Mouse (Mus musculus) left cerebral cortex, adult 8-10 months (tissue): ENCODE data around the gene Tec. TPM values are rescaled to one million over a fixed set of nuclear protein-coding genes. Genes with fewer than 3 reads are reported as not detected.

Experiments
- DNase-seq, 2 experiments: peaks; one replicate each; pipeline ENCODE4 v3.0.0; 2022; ENCODE audit warnings: low spot score in 2 of 2
- total RNA-seq, 4 experiments: library from RNA; stranded (reverse); gene quantifications; 2 replicates each; pipeline ENCODE4 v1.2.4; 2022

Gene Tec
- 1 to 10 TPM; 2.4 to 6.6 (median 3.9) TPM for total RNA-seq

DNA sequence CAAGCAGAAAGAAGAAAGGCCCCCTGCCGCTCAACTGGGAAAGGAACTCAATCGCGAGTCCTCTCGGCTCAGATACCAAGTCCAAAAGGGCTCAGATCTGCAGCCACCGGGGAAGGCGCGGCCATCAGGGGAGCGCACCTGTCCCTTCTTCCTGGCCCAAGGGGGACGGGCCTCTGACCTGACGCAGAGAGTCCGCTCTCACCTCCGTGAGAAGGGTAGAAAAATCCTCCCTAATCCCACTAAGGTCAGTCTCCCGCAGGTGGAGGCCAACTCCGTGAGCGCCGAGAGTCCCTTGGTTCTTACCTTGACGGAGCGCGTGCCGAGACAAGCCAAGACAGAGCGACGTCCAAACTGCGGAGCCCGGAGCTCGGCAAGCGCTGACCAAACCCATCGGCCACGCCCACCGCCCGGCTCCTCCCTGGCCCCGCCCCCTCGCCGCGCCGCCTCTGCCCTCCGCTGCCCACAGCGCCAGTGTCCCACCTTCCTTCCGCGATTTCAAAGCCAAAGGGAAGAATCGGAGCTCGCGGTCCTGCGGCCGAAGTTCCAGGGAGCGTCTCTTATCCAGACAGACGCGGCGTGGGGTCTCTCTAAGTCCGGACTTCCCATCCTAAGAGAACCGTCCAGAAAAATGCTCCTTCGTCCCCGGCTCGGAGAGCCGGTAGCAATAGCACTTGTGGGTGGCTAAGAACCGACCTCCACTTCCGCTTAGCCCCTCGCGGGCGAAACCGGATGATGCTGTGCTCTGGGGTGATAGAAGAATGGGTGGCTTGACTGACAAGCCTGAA lies at the start of gene Tec:
TSS of gene Tec (minus strand) at position 393 of the 785 bp plus-strand sequence.
- peak; percentile 55 to 64 for DNase-seq

DNA sequence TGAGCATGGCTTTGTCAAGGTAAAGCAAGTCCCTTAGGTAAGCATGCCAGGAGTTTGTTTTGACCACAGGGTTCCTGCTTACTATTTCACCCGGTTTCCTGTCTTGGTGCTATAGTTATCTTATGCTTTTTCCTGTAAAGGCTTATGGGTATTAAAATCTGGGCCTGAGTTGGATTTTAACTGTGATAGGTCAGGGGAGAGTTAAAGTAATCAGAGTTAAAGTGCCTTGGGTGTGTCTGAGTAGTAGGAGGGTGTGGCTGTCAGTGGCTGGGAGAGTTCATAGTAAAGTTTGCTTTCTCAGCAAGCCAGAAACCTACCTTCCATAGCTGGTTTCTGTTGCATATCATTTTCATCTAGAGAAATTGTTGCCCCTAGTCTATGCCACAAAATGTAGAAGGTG lies 48.6 kb upstream of the Tec start:
- no peak for DNase-seq

DNA sequence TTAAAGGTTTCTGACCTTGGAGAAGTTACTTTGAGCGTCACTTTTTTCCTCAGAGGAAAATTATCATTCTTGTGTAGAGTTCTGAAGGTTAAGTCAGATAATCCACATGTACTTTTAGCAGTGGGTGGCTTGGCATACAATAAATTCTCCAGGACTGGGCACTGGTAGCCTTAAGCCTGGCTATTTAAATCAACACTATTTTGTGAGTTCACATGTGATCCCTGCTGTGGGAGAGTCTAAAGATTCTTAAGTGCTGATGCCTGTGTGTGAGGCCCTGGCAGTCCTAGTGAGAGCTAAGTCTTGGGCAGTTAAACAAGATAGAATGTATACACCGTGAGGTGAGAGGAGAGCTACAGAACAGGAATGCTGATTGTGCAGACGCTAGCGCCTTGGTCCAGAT lies 47.8 kb upstream of the Tec start:
- no peak for DNase-seq

DNA sequence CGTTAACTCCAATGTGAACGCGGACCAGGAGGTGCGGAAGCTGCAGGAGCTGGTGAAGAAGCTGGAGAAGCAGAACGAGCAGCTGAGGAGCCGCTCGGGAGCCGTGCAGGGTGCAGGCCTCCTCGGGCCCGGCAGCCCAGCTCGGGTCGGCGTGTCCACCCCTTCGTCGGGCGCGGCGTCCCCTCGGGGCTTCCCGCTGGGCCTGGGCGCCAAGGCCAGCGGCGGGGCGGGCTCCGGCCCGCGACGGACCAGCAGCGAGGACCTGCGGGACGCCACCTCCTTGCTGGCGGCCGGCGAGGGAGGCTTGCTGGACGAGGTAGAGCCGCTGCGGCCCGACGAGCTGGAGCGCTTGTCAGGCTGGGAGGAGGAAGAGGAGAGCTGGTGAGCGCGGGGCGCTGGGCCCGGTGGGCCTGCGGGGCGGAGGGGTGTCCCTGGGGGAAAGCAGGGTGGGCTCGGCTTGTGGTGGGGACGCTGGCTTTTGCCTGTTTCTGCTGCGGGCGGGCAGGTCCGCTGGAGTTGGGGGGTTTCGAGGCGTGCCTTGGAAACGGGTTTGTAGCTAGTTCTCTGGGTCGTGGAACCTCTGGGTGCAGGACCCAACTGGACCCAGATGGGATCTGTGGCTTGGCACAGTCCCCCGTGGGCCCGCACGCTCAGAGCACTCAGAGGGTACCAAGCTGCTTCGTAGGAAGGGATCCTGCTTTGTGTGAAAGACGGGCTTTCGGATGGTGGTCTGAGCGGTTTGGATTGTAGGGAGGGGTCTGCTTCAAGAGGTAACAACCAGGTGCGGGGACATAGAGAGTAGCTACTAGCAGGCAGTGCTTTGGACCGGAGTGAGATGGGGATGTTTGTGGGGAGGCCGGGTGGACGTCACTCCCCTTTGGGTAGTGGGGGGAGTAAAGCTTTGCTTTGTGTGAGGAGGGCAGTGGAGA lies 46.6 kb upstream of the Tec start:
- peak; percentile 14 to 22 for DNase-seq

DNA sequence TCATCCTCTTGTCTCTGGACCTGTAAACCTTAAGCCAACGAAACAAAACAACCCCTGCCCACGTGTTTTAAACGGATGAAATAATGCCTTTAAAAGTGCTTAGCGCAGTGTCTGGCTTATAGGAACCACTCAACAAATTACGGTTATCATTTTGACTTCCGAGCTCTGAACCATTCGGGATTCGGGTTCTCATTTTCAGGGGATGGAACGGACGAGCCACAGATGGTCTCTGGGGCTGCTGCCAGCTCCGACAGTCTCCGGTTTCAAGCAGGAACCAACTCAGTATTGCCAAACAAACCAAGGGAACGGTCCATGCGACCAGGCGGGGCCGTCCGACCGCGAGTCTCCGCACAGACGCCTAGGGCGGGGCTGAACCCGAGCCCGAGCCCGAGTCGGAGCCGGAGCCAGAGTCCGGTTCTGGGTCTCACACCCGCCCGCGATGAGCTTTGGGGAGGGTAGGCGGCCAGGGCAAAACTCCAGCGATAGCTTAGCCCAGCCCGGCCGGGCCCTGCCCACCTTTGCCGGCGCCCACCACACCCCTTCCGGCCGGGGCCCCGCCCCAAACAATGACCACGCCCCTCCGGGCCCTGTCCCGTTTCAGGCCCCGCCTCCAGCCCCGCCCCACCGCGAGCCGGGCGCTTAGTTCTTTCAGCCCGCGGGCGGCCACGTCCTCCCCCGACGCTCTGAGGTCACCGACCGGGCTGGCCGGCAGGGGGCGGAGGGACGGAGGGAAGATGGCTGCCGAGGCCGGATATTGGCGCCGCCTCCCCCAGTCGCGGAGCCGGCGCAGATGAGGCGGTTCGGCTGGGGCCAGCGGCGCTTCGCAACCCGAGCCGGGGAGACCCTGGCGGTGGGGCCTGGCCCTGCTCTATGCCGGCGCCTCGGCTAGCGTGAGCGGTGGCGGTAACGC lies 45.6 kb upstream of the Tec start, which contains the start of gene Slain2:
TSS of gene Slain2 (plus strand) at position 657 of the 910 bp plus-strand sequence.
- DNase-seq: peak; percentile 87 to 90

DNA sequence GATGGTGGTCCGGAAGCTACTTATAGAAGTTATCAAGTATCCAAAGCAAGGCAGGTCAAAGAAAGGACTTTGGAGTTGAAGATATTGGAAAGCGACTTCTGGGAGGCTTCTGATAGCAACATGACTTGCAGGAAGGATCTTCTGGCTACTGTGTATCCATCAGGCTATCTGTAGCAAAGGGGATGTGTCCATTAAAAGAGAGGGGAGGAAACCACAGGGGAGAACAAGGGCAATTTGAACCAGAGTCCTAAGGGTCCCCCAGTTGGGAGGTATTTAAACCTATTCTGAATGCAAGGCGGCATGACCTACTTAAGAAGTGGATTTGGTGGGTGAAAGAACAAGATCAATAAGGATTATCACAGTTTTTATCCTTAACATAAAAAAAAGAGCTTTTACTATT lies 43.0 kb upstream of the Tec start:
- no peak for DNase-seq

DNA sequence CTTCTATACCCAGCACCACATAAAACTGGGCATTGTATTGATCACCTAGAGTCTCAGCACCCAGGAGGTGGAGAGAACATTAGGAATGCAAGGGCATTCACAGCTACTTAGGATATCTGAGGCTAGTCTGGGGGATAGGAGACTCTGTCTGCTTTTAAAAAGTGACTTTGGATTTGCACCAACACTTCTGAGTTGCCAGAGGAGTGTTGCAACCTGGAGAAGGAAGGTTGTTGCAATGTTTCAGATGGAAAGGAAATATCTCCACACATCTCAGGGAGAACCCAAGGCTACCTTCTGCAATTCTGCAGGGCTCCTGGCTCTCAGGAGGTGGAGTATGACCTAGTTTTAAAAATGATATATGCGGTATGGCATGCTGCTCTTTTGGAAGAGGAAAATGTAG lies 42.1 kb upstream of the Tec start:
- DNase-seq: no peak

DNA sequence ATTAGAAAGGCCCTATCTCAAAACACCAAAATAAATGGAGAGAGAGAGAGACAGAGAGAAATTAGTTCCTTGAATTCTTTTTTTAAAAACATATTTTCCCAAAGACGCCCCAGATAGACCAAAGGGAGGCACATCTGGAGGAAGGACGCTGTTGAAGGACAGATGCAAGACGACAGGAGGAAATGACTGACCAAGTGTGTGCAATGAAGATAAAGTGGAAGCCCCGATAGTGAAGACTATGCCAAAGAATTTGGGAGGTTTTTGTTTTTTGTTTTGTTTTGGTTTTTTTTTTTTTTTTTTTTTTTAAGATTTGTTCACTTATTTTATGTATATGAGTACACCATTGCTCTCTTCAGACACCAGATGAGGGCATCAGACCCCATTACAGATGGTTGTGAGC lies 41.1 kb upstream of the Tec start:
- DNase-seq: no peak

DNA sequence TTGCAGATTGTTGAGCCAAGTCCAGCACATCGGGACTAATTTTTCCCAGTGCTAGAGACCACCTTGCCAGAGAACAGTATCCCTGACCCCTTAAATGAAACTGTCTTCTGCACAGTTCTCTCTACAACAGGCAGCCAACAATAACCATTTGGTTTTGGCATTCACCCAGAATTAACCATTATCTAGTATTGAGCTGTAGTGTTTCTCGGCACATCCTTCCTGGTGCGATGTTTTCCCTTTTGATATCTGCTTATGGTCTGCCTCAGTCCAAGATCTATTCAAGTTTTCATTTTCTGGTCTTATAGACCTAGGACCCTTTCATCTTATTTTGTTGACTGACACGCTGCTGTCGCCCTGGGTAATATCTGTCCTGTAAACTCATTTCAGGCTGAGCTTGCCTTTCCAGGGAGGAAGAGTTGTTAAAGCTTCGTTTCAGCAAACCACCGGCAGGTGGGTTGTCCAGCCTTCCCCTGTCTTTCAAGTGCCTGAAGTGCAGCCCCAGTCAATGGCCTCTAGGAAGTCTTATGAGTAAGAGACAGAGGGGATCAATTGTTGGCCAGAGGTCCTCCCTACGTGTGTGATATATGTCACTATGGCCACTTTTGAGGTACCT lies 40.1 kb upstream of the Tec start:
- DNase-seq: no peak

DNA sequence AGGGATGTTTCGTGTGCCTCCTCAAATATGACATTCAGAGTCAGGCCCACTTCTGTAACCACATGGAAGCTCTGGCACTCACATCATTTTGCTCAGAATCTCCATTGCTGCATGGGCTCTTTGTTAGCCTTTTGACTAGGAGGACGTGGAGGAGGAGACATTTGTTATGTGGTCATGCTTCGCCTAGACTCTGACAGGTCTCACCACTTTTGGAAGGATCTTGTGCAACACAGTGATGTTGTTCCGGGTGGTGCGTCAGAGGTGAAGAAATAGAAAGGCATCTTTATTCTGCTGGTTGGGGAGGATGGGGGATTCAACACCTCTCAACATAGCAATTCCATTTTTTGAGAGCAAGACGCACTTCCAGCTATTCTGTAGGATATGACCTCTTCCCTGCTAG lies 39.1 kb upstream of the Tec start:
- no peak for DNase-seq

DNA sequence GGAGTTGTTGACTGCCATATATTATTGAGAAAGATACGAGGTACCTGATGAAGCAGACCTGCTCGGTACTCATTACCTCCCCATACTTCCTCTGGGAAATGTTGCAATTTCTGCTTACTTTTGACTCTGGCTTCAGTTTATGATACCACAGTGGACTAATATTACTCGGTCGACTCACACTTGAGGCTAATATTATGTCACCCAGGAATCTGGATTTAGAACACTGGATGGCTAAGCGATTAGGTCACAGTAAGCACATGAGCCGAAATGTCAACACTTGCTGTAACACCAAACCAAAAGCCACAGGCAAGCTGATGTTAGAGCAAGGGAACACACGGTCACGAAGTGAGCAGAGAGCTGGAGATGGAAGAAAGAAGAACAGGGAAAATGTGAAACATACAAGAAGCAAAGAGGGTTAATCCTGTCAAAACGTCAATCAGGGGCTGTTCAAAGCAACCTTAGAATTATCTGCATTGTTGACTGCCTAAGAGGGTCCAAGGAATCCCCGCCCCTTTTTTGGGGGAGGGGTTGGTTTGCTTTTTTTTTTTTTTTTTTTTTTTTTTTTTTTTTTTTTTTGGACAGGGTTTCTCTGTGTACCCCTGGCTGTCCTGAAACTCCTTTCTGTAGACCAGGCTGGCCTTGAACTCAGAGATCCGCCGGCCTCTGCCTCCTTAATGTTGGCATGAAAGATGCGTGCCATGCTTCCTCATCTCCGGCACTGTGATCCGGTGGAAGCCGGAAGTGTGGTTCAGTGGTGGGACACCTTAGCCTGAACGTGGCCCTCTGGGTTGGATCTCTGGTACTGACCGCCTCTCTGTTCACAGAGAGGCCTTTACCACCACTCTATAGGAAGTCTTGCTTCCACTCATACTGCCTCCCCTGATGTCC lies 36.9 kb upstream of the Tec start:
- DNase-seq: no peak

DNA sequence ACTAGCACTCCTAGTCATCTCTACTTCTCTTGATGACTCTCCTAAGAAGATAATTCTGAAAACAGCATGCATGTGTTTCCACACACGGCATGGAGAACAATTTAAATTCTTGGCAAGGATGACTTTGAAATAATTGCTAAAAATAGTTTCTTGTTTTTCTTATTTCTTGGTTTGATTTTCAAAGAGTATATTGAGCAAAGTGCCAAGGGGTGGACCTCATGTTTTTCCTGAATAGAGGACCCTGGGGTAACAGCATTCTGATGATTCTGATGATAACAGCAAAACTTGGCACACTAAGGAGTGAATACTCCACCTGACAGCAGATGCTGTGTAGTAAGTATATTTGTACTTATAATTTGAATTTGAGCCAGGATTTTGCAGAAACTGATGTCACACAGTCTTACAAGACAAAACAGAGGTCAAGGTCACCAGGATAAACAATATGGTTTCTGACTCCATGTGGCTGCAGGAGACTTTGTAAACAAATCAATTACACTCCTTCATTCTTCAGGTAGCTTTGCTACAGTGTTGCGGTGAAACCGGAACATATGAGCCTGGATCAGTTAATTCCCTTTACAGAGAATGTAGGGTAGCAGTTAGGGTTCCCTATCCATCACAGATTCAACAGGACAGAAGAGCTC lies 34.7 kb upstream of the Tec start:
- no peak for DNase-seq

DNA sequence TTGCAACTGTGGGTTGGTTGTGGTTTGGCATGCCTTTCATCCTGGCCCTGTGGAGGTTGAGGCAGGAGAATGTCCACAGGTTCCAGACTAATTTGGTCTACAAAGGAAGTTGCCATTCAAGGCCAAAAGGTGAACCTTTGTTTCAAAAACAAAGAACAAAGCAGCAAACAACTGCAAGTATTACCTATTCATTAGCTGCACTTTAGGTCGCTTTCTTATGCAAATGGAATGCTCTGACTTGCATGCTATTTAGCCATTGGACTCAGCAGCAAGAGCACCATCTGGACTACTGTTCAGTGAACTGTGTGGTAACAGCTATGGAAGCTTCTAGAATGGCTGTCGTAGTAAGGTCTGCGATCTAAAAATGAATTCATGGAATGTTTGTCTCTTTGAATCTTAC lies 34.0 kb upstream of the Tec start:
- no peak for DNase-seq

DNA sequence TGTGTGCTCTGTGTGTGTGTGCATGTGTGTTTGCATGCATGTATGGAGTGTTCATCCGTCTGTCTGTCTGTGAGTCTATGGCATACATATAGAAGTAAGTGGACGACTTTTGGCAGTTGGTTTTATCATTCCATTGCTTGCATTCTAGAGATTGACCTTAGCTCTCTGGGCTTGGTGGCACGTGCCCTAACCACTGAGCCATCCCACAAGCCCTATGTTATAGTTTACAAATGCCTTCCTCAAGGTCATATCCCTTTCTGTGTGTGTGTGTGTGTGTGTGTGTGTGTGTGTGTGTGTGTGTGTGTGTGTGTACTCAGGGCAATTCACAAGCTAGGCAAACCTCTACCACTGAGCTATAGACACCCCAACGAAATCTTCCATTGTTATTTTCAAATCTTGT lies 33.6 kb upstream of the Tec start:
- no peak for DNase-seq

DNA sequence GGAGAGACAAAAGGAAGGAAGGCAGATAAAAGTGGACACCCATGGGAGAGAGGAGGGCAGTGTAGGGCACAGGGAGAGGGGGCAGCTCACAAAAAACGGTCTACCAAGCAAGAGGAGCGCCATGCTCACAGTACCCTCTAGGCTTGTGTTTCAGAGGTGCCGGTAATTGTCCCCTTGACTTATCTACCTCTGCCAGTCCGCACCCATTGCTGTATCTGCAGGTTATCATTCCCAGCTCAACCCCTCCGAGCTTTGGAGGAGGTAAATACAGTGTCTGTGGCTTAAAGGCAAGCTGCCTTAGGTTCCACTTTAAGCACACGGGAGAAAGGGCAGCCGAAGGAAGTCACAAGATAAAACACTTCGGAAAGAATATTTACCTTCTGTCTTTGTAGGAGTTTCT lies 31.0 kb upstream of the Tec start:
- no peak for DNase-seq

DNA sequence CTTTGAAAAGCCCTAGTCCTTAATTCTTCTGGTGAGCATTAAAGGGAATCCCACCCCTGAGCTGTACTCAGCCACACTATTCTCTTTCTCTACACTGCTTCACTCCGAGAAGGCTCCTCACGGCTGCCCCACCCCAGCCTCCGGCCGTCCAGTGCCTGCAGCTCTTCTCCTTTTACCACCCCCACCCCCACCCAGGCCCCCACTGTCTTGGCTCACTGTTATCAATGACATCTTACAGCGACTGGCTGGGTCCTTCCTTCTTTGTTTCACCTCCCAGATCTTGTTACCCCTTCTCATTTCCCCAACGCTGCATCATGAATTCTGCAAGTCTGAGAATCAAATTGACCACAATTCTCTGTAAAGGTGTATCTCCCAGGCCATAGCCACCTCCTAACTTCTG lies 29.7 kb upstream of the Tec start:
- DNase-seq: no peak

DNA sequence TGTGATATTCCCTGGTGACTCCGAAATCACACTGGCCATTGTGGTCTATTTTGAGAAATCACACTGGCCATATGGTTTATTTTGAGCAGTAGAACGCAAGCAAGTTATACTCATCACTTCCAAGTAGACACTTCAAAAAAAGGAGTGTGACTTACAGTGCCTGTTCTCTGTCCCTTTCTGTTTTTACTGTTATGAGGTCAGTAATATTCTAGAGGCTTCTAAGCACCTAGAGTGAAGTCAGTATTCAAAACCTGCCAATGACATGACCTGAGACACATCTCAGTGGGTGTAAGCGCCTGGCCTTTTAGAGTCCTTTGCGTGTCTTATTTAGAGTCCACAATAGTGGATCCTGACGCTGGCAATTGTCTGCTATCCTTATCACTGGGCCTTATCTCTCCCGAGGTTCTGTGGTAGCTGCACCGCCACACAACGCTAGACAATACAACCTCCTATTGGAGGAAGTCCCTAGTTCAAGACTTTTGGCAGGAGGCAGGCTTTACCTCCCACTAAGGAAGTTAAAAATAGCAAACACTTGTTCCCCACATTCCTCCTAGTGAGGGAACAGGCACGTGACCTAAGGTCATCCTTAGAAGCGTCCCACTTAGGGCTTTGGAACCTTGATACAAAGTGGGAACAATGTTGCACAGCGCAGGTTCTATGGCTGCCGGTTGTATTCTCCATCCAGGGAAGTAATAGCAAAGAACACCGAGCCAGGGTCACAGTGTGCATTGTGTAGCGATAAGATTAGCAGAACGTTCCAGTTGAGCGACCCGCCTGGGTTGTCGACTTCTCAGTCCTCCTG lies 28.4 kb upstream of the Tec start:
- no peak for DNase-seq

DNA sequence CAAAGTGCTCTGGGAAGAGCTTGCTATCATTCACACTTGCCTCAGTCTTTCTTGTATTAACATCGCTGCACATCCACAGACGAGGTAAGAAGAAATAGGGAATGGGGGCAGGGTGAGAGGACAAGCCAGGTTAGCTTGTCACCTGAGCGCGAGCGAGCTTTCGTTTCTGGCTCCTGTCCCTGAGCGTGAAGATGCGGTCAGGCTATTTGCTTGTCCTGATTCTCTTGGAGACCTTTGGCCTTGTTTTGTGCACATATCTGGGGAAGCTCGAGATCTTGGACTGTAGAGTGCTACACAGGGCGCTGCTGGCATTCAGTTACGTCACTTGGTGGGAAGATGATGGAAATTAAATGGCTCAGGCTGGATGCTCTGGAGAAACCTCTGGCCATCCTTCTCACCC lies 27.0 kb upstream of the Tec start:
- DNase-seq: no peak

DNA sequence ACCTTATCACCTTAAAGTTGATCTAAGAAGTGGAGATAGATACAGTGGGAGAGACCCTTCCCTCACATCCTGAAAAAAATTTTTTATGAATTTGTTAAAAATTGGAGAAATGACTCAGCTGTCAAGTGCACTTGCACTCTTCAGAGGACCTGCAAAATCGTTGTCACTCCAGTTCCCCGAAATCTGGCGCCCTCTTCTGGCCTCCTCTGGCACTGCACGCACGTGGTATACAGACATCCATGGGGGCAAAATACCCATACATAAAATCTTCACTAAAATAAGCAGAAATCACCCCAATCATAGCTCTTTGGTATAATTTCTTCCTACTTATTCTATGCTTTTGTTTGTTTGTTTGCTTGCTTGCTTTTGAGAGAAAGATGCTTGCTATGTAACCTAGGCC lies 25.7 kb upstream of the Tec start:
- DNase-seq: no peak
